Mouse (Mus musculus) brain, adult 2 months (tissue): ENCODE measurements at regions not wholly inside any gene's neighbourhood (a gene's known extent, or its start where the extent isn't known, plus 50 kb on each side); places are given as distances from the start of the nearest gene placed in this dataset.
A peak's percentile ranks its signal among the peaks of the same experiment; 100 is the strongest.

Source experiments
- DNase-seq: peaks from one replicate; pipeline ENCODE4 v3.0.0; 2011; ENCODE audit warnings: low read depth, low spot score

DNA sequence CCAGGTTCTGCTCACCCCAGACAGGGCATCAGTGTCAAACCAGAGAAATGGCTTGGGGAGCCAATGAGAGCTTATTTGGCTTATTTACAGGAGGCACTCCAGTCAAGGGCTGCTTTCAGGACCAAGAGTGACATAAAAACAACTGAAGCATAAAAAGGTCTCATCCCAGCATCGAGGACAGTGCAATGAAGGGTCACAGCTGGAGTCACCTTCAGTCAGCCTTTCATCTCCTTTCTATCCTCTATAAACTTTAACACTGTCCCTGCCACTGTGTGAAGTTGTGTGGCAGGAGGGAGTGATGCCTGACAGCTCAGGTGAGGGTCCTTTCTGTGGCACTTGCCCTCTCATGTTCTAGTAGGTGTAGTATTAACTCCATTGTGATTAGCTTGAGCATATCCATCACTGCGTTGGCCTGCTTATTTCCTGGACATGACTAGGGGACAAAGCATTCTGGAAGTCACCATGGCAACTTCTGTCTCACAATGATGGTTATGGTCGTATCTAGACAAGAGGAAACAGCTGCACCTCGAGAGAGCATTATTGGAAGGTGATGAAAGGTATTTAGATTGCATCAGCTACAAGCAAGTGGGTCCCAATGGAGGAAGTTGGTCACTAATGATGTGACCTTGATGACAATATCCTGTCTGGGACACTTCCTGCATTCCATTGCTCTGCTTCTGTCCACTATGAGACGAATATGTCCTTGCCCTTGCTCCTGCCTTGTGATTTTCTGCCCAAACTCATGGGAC lies 87.8 kb upstream of the Enpp6 start:
- no peak for DNase-seq

GRCm38 (mm10) chr8:46900826-46901225 lies 85.9 kb upstream of the Enpp6 start:
- DNase-seq: no peak

DNA sequence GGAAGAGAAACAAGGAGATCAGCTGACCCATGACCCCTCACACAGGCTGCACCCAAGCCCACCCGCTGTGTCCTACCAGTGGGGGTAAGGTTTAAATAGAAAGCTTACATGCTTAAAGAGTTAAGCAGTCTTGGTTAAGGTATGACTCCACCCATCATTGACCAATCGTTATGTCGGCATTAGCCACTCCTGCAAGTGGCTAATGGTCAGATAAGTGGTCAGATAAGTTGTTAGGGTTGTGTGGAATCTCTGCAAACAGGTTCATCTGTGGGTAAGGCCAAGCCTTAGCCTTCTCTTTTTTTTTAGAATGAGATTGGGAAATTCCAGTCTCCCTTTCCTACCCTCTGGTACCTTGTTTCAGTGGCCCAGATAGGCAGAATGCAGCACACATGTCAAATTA lies 82.0 kb upstream of the Enpp6 start:
- no peak for DNase-seq

DNA sequence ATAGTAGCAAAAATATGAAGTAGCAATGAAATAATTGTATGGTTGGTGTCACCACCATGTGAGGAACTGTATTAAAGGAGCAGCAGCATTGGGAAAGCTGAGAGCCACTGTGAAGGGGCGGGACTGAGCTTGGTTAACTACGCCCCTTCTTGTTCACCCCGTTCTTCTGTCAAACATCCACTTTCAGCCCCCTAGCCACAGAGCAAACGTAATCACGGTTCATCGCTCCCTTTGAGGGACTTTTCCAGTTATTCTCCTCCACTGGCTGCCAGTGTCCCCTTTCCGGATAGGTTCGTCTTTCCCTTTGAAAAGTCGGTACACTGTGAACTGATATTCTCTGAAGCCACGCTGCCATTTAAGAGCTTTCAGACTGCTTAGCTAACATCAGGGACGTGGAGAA lies 79.3 kb upstream of the Enpp6 start:
- DNase-seq: no peak

- no peak for DNase-seq
Observed at GRCm38 (mm10) chr8:46908186-46908585, 78.5 kb upstream of the Enpp6 start.

GRCm38 (mm10) chr8:46913956-46914355 lies 72.7 kb upstream of the Enpp6 start:
- no peak for DNase-seq

- no peak for DNase-seq
Observed at GRCm38 (mm10) chr8:46920071-46920470, 66.6 kb upstream of the Enpp6 start.

DNA sequence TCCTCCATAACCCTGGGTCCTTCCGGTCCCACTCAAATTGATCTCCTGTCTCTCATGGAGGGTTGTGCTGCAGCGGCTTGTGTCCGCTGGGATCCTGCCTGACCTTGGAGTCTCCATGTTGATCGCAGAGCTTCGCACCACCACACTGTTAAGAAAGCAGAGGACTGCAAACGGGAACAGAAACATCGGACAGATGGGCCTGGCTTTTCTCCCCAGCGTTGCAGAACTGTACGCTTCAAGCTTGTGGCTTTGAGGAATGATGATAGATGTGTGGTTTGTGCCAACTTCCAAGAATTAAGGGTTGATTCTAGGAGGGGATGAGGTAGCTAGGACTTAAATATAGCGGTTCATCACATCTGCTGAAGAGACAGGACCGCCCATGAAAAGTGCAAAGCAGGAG lies 65.6 kb upstream of the Enpp6 start:
- DNase-seq: no peak

DNA sequence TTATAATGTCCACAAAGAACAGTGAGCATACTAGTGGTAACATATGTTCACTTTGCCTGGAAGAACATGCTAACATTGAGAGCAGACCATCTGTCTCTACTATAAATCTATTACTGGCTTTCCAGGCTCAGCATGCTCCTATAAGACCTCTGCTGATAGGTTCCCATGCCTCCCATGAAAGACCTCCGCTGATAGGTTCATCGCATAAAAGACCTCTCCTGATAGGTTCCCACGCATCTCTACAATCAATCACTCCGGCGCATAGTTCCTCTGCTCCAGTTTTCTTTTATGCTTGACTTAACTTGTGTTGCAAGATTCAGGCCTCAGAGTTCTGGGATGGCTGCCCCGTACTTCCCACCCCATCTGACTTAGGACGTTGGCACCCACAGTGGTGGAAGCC lies 65.1 kb upstream of the Enpp6 start:
- DNase-seq: no peak

- DNase-seq: no peak
Observed at GRCm38 (mm10) chr8:46924787-46925548, 61.7 kb upstream of the Enpp6 start.

- no peak for DNase-seq
Observed at GRCm38 (mm10) chr8:46928718-46929117, 58.0 kb upstream of the Enpp6 start.

- no peak for DNase-seq
Observed at GRCm38 (mm10) chr8:46929678-46930077, 57.0 kb upstream of the Enpp6 start.

- no peak for DNase-seq
Observed at GRCm38 (mm10) chr8:46931267-46931666, 55.4 kb upstream of the Enpp6 start.

- DNase-seq: no peak
Observed at GRCm38 (mm10) chr8:46933256-46933655, 53.4 kb upstream of the Enpp6 start.

- peak; percentile 91 for DNase-seq
Observed at GRCm38 (mm10) chr8:46934254-46934653, 52.4 kb upstream of the Enpp6 start.

- peak; percentile 78 for DNase-seq
Observed at GRCm38 (mm10) chr8:46934898-46935297, 51.8 kb upstream of the Enpp6 start.

- peak; percentile 43 for DNase-seq
Observed at GRCm38 (mm10) chr8:46936039-46936438, 50.6 kb upstream of the Enpp6 start.
